In genomic region chr5:83780419-83780818, GRCm38 (mm10) we compare ENCODE assay signal across 18 mouse cellular contexts.
DNase-seq lines count a peak whose midpoint lies in the region; ATAC-seq lines count a peak whose summit lies in the region.
"Had no signal": no experiment of that assay in that cellular context is flagged by ENCODE, and none has a peak within 500 bp of the region (broad histone marks: within the 10 kb centered on the region; RNA-seq: fewer than 3 reads in every experiment).

No protein-coding gene starts in this region.

- no peak overlapping the region for H3K4me2 ChIP-seq in embryonic facial prominence, embryonic 11.5 days (ENCODE audit: low read depth, low read length)
- H3K4me2 ChIP-seq in midbrain, embryonic 13.5 days (replicated peaks): no peak overlapping the region
- H3K4me2 ChIP-seq: limb, embryonic 13.5 days; liver, embryonic 13.5 days; lung, embryonic 15.5 days had no signal

- H3K9ac ChIP-seq in embryonic facial prominence, embryonic 11.5 days (replicated peaks; ENCODE audit: low read length): no peak overlapping the region
- H3K9ac ChIP-seq in midbrain, embryonic 13.5 days (replicated peaks): no peak overlapping the region
- H3K9ac ChIP-seq: limb, embryonic 13.5 days; liver, embryonic 13.5 days; lung, embryonic 15.5 days had no signal

- H3K36me3 ChIP-seq in embryonic facial prominence, embryonic 11.5 days (replicated peaks; ENCODE audit: control insufficient read depth, insufficient read depth, low read depth, low read length): no peaks in the 10 kb centered on the region
- no peaks in the 10 kb centered on the region for H3K36me3 ChIP-seq in embryonic facial prominence, embryonic 10.5 days (replicated peaks)
- H3K36me3 ChIP-seq in midbrain, embryonic 13.5 days: no peaks in the 10 kb centered on the region
- no peaks in the 10 kb centered on the region for H3K36me3 ChIP-seq in midbrain, embryonic 10.5 days
- H3K36me3 ChIP-seq: G1E; heart, embryonic 10.5 days; limb, embryonic 13.5 days; liver, embryonic 13.5 days; lung, embryonic 15.5 days had no signal

- H3K27ac ChIP-seq in embryonic facial prominence, embryonic 11.5 days (replicated peaks; ENCODE audit: low read depth, low read length): no peak overlapping the region
- no peak overlapping the region for H3K27ac ChIP-seq in embryonic facial prominence, embryonic 10.5 days (replicated peaks)
- no peak overlapping the region for H3K27ac ChIP-seq in midbrain, embryonic 13.5 days
- H3K27ac ChIP-seq in midbrain, embryonic 10.5 days (replicated peaks): no peak overlapping the region
- H3K27ac ChIP-seq: heart, embryonic 10.5 days; limb, embryonic 13.5 days; liver, embryonic 13.5 days; lung, embryonic 15.5 days had no signal

- H3K4me1 ChIP-seq in embryonic facial prominence, embryonic 11.5 days (ENCODE audit: control insufficient read depth, insufficient read depth, low read length): no peaks in the 10 kb centered on the region
- no peaks in the 10 kb centered on the region for H3K4me1 ChIP-seq in embryonic facial prominence, embryonic 10.5 days
- no peaks in the 10 kb centered on the region for H3K4me1 ChIP-seq in midbrain, embryonic 13.5 days (replicated peaks)
- no peaks in the 10 kb centered on the region for H3K4me1 ChIP-seq in midbrain, embryonic 10.5 days
- H3K4me1 ChIP-seq: heart, embryonic 10.5 days; limb, embryonic 13.5 days; liver, embryonic 13.5 days; lung, embryonic 15.5 days had no signal

- peak; percentile 20 for DNase-seq in embryonic facial prominence, embryonic 11.5 days (ENCODE audit: low spot score)
- DNase-seq in embryonic facial prominence, embryonic 10.5 days (ENCODE audit: low spot score): no peak
- no peak for DNase-seq in midbrain, embryonic 10.5 days (ENCODE audit: low spot score)
- peak; percentile 5 for DNase-seq in forelimb bud, embryonic 11.5 days (ENCODE audit: low read depth, low spot score)
- DNase-seq in cerebellum, adult 9-10 months: no peak
- DNase-seq in T-cell, adult 2 months (ENCODE audit: low spot score): no peak
- DNase-seq: adrenal gland, postnatal 14 days; cerebellum, adult 18-20 months; cerebellum, postnatal 36 days; kidney, adult 11 months; liver, embryonic 13.5 days; lung, postnatal 4 days; thymus, postnatal 25 days had no signal

- no peaks in the 10 kb centered on the region for H3K9me3 ChIP-seq in embryonic facial prominence, embryonic 11.5 days (replicated peaks; ENCODE audit: control insufficient read depth, low read length)
- no peaks in the 10 kb centered on the region for H3K9me3 ChIP-seq in embryonic facial prominence, embryonic 10.5 days
- no peaks in the 10 kb centered on the region for H3K9me3 ChIP-seq in midbrain, embryonic 13.5 days
- H3K9me3 ChIP-seq in midbrain, embryonic 10.5 days (replicated peaks): no peaks in the 10 kb centered on the region
- H3K9me3 ChIP-seq: G1E; heart, embryonic 10.5 days; limb, embryonic 13.5 days; liver, embryonic 13.5 days; lung, embryonic 15.5 days had no signal

- no peaks in the 10 kb centered on the region for H3K27me3 ChIP-seq in embryonic facial prominence, embryonic 11.5 days (ENCODE audit: control insufficient read depth, insufficient read depth, low read length)
- H3K27me3 ChIP-seq in embryonic facial prominence, embryonic 10.5 days (replicated peaks; ENCODE audit: low read depth, poor library complexity, severe bottlenecking): no peaks in the 10 kb centered on the region
- no peaks in the 10 kb centered on the region for H3K27me3 ChIP-seq in midbrain, embryonic 13.5 days
- H3K27me3 ChIP-seq in midbrain, embryonic 10.5 days (ENCODE audit: low read depth, poor library complexity, severe bottlenecking): no peaks in the 10 kb centered on the region
- H3K27me3 ChIP-seq: limb, embryonic 13.5 days; liver, embryonic 13.5 days; lung, embryonic 15.5 days had no signal

- no peak overlapping the region for H3K4me3 ChIP-seq in embryonic facial prominence, embryonic 11.5 days (ENCODE audit: low read depth, low read length)
- no peak overlapping the region for H3K4me3 ChIP-seq in embryonic facial prominence, embryonic 10.5 days
- no peak overlapping the region for H3K4me3 ChIP-seq in midbrain, embryonic 13.5 days (replicated peaks)
- H3K4me3 ChIP-seq in midbrain, embryonic 10.5 days: no peak overlapping the region
- H3K4me3 ChIP-seq: heart, embryonic 10.5 days; limb, embryonic 13.5 days; liver, embryonic 13.5 days; lung, embryonic 15.5 days had no signal

- ATAC-seq in embryonic facial prominence, embryonic 11.5 days (replicated peaks; ENCODE audit: insufficient number of reproducible peaks, low FRiP score, low TSS enrichment, low read depth): 0 out of 2 replicates have a peak, but pooled peaks have one; percentile 48
- 0 out of 2 replicates have a peak, but pooled peaks have one; percentile 27 for ATAC-seq in midbrain, embryonic 13.5 days

- 30% methylated on average over 1 of the region's 1 CpGs for WGBS in embryonic facial prominence, embryonic 11.5 days
- WGBS in embryonic facial prominence, embryonic 10.5 days: 35% methylated on average over 1 of the region's 1 CpGs
- 15% methylated on average over 1 of the region's 1 CpGs for WGBS in midbrain, embryonic 13.5 days
- WGBS in midbrain, embryonic 10.5 days: 32% methylated on average over 1 of the region's 1 CpGs

Comparison
In these comparisons a context has a peak if more than half of its experiments do, and no peak if none do; other contexts are left out.
1. DNase-seq: peak in embryonic facial prominence, embryonic 11.5 days (single experiment) and forelimb bud, embryonic 11.5 days (single experiment); none in embryonic facial prominence, embryonic 10.5 days (single experiment), midbrain, embryonic 10.5 days (single experiment), cerebellum, adult 9-10 months (single experiment) and T-cell, adult 2 months (single experiment).